Mouse (Mus musculus) testis, adult 2 months (tissue): ENCODE results near the gene Sh2d4b.

Source experiments
- CTCF ChIP-seq: fragments of 200-500 bp; IDR thresholded peaks from 2 replicates; pipeline ENCODE4 v1.5.1; 2012; ENCODE audit warnings: low read depth, mild to moderate bottlenecking, inconsistent platforms, low read length, moderate library complexity; ENCODE audit not compliant: control insufficient read depth, insufficient read depth, insufficient replicate concordance
- POLR2A ChIP-seq: fragments of 200-500 bp; IDR thresholded peaks from 2 replicates; pipeline ENCODE4 v1.6.1; 2012; ENCODE audit warnings: low read depth, mild to moderate bottlenecking, inconsistent platforms, low read length, moderate library complexity; ENCODE audit not compliant: control insufficient read depth

DNA sequence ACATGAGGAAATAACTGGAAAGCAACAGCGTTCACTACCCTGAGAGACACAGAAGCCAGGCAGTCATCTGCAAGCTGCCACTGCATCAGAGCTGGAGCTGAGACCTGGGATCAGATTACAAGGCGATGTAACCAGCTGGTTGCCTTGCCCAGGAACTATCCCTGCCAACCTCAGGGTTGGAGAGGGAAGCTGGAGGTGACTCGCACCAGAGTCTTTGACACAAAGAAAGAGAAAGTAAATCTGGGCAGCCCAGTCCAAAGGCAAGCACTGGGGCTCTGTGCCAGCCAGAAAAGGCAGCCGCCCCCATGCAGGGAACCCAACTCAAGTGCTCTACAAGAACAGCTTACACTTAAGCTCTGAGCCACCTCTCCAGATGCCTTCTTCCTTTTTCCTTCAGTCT is 7.8 kb downstream of the Sh2d4b start:
- TF ChIP-seq POLR2A (no peak), CTCF (no peak)
